Mouse (Mus musculus): ENCODE data around the gene Mpo. TPM values are rescaled to one million over a fixed set of nuclear protein-coding genes. Genes with fewer than 3 reads are reported as not detected.

The Mpo gene
- polyA plus RNA-seq (2014; fragmentation: Nextera tagmentation; extraction: Ambion mirVana): 3.7 and 5.7 TPM in 2 replicates

- WGBS: 69% methylated on average over 3 of the region's 3 CpGs
- no peaks in the 10 kb centered on the region for H3K36me3 ChIP-seq (ENCODE audit: control insufficient read depth, insufficient read depth, low read length)
Observed at GRCm38 (mm10) chr11:87793460-87793859, at the start of gene Mpo. TSS of gene Mpo (plus strand) at chr11:87793581.

DNA sequence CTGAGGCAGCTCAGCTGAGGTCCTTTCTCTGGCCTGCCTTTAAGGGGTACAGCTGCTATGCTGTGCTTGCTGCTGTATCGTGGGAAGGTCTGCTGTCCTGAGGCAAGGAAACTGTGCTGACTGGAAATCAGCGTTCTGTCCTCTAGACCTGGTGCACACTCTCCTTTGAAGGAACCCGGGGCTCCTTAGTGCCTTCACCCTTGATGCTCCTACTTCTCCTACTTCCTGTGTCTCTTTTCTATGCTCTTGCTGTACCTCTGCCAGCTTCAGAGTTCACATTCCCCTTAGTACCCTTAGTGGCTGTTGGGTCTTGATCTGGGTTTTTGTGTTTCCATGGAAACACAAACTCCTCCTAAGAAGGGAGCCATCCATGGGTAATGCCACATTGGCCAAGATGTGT lies 49.7 kb upstream of the Mpo start:
- Histone ChIP-seq H3K27me3 (ENCODE audit: control insufficient read depth, insufficient read depth, low read length) (no peaks in the 10 kb centered on the region), H3K4me1 (ENCODE audit: control insufficient read depth, insufficient read depth, low read length) (no peaks in the 10 kb centered on the region), H3K9ac (ENCODE audit: low read length) (no peak overlapping the region), H3K9me3 (ENCODE audit: control insufficient read depth, low read length) (no peaks in the 10 kb centered on the region), H3K27ac (replicated peaks; ENCODE audit: low read depth, low read length) (no peak overlapping the region), H3K36me3 (ENCODE audit: control insufficient read depth, insufficient read depth, low read length) (peaks cover 13% of the 10 kb centered on the region), H3K4me2 (ENCODE audit: low read depth, severe bottlenecking) (no peak overlapping the region), H3K4me3 (ENCODE audit: low read depth, low read length) (no peak overlapping the region)
- 92% methylated on average over 3 of the region's 3 CpGs for WGBS
- ATAC-seq (ENCODE audit: insufficient number of reproducible peaks, low FRiP score, low TSS enrichment, low read depth) (no peak), DNase-seq (ENCODE audit: low spot score) (no peak)

More at GRCm38 (mm10) chr11:87793460-87793859, at the start of gene Mpo:
- no peak within 1 kb of the TSS for H3K27ac ChIP-seq (replicated peaks; ENCODE audit: low read depth, low read length)
- no peaks in the 10 kb centered on the region for H3K27me3 ChIP-seq (ENCODE audit: control insufficient read depth, insufficient read depth, low read length)
- no peak within 1 kb of the TSS for H3K9ac ChIP-seq (ENCODE audit: low read length)
- no peaks in the 10 kb centered on the region for H3K9me3 ChIP-seq (ENCODE audit: control insufficient read depth, low read length)
- no peaks in the 10 kb centered on the region for H3K4me1 ChIP-seq (ENCODE audit: control insufficient read depth, insufficient read depth, low read length)
- no peak within 1 kb of the TSS for H3K4me3 ChIP-seq (ENCODE audit: low read depth, low read length)
- ATAC-seq (ENCODE audit: insufficient number of reproducible peaks, low FRiP score, low TSS enrichment, low read depth): no peak
- no peak for DNase-seq (ENCODE audit: low spot score)
- H3K4me2 ChIP-seq (ENCODE audit: low read depth, severe bottlenecking): no peak within 1 kb of the TSS

DNA sequence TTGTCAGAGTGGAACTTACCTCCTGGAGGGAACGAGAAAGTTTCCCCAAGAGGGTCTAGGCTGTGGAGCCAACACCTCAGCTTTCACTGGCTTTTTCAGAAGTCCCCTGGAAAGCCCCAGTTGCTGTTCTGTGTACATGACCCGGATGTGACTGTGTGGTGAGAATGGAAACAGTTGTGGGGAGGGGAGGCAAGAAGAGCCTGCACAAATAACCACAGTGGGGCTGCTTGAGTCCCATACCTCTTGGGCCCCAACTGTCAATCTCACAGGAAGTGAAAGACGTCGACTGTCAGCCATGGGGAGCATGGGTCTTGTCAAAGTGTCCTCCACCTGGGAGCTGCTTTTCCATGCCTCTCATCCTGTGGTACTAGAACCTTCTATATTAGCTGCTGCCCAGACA lies 48.4 kb upstream of the Mpo start:
- ATAC-seq (ENCODE audit: insufficient number of reproducible peaks, low FRiP score, low TSS enrichment, low read depth) (no peak), DNase-seq (ENCODE audit: low spot score) (no peak)
- Histone ChIP-seq H3K27ac (replicated peaks; ENCODE audit: low read depth, low read length) (no peak overlapping the region), H3K4me2 (ENCODE audit: low read depth, severe bottlenecking) (no peak overlapping the region), H3K27me3 (ENCODE audit: control insufficient read depth, insufficient read depth, low read length) (no peaks in the 10 kb centered on the region), H3K4me3 (ENCODE audit: low read depth, low read length) (no peak overlapping the region), H3K36me3 (ENCODE audit: control insufficient read depth, insufficient read depth, low read length) (peaks cover 9% of the 10 kb centered on the region), H3K9me3 (ENCODE audit: control insufficient read depth, low read length) (no peaks in the 10 kb centered on the region), H3K9ac (ENCODE audit: low read length) (no peak overlapping the region), H3K4me1 (ENCODE audit: control insufficient read depth, insufficient read depth, low read length) (0 out of 2 replicates have a peak, but pooled peaks cover 2% of the 10 kb centered on the region)
- 87% methylated on average over 4 of the region's 4 CpGs for WGBS

- Histone ChIP-seq H3K4me1 (ENCODE audit: control insufficient read depth, insufficient read depth, low read length) (0 out of 2 replicates have a peak, but pooled peaks cover 2% of the 10 kb centered on the region), H3K4me3 (ENCODE audit: low read depth, low read length) (no peak overlapping the region), H3K9ac (ENCODE audit: low read length) (no peak overlapping the region), H3K27ac (replicated peaks; ENCODE audit: low read depth, low read length) (no peak overlapping the region), H3K9me3 (ENCODE audit: control insufficient read depth, low read length) (no peaks in the 10 kb centered on the region), H3K27me3 (ENCODE audit: control insufficient read depth, insufficient read depth, low read length) (no peaks in the 10 kb centered on the region), H3K36me3 (ENCODE audit: control insufficient read depth, insufficient read depth, low read length) (peaks cover 9% of the 10 kb centered on the region), H3K4me2 (ENCODE audit: low read depth, severe bottlenecking) (no peak overlapping the region)
- no peak for DNase-seq (ENCODE audit: low spot score)
- 77% methylated on average over 9 of the region's 9 CpGs for WGBS
- ATAC-seq (ENCODE audit: insufficient number of reproducible peaks, low FRiP score, low TSS enrichment, low read depth): no peak
Observed at GRCm38 (mm10) chr11:87745632-87746555, 47.5 kb upstream of the Mpo start.

DNA sequence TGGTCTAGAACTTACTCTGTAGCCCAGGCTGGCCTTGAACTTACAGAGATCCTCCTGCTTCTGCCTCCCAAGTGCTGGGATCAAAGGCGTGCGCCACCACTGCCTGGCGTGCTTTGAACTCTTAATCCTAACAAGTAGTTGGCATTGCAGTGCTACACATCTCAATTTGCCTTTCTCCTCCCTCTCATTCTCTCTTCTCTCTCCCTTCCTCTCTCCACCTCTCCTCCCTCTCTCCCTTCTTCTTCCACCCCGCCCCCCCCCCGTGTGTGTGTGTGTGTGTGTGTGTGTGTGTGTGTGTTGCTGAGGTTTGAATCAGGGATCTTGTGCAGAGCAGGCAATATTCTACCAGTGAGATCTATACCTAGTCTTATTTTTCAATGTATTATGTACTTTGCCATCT lies 46.1 kb upstream of the Mpo start:
- Histone ChIP-seq H3K4me1 (ENCODE audit: control insufficient read depth, insufficient read depth, low read length) (0 out of 2 replicates have a peak, but pooled peaks cover 2% of the 10 kb centered on the region), H3K9me3 (ENCODE audit: control insufficient read depth, low read length) (no peaks in the 10 kb centered on the region), H3K4me3 (ENCODE audit: low read depth, low read length) (no peak overlapping the region), H3K4me2 (ENCODE audit: low read depth, severe bottlenecking) (no peak overlapping the region), H3K27ac (replicated peaks; ENCODE audit: low read depth, low read length) (no peak overlapping the region), H3K36me3 (ENCODE audit: control insufficient read depth, insufficient read depth, low read length) (peaks cover 9% of the 10 kb centered on the region), H3K9ac (ENCODE audit: low read length) (no peak overlapping the region), H3K27me3 (ENCODE audit: control insufficient read depth, insufficient read depth, low read length) (no peaks in the 10 kb centered on the region)
- ATAC-seq (ENCODE audit: insufficient number of reproducible peaks, low FRiP score, low TSS enrichment, low read depth): no peak
- DNase-seq (ENCODE audit: low spot score): no peak
- 94% methylated on average over 4 of the region's 5 CpGs for WGBS

DNA sequence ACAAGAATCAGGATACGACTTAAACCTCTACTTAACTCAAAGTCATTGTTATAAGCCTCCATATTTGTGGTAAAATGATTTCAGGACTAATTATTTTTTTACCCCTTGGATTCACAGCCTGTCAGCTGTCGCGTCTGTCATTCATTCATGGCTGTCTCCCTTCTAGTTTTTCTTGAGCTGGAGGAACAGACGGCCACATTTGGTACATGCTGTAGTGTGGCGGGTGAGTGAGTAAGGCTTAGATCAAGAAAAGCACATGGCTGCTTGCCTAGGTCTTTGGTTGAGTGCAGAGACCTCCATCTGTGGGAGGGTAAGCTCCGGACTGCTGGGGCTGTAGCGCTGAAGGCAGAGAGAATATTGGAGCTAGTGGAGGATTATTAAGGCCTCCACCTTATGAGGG lies 45.7 kb upstream of the Mpo start:
- H3K4me3 ChIP-seq (ENCODE audit: low read depth, low read length): no peak overlapping the region
- no peaks in the 10 kb centered on the region for H3K9me3 ChIP-seq (ENCODE audit: control insufficient read depth, low read length)
- no peak overlapping the region for H3K9ac ChIP-seq (ENCODE audit: low read length)
- H3K4me2 ChIP-seq (ENCODE audit: low read depth, severe bottlenecking): no peak overlapping the region
- ATAC-seq (ENCODE audit: insufficient number of reproducible peaks, low FRiP score, low TSS enrichment, low read depth) (no peak), DNase-seq (ENCODE audit: low spot score) (no peak)
- 95% methylated on average over 7 of the region's 7 CpGs for WGBS
- peaks cover 9% of the 10 kb centered on the region for H3K36me3 ChIP-seq (ENCODE audit: control insufficient read depth, insufficient read depth, low read length)
- 0 out of 2 replicates have a peak, but pooled peaks cover 2% of the 10 kb centered on the region for H3K4me1 ChIP-seq (ENCODE audit: control insufficient read depth, insufficient read depth, low read length)
- no peak overlapping the region for H3K27ac ChIP-seq (replicated peaks; ENCODE audit: low read depth, low read length)
- H3K27me3 ChIP-seq (ENCODE audit: control insufficient read depth, insufficient read depth, low read length): no peaks in the 10 kb centered on the region

GRCm38 (mm10) chr11:87748132-87749119 lies 45.0 kb upstream of the Mpo start:
- H3K36me3 ChIP-seq (ENCODE audit: control insufficient read depth, insufficient read depth, low read length): peaks cover 7% of the 10 kb centered on the region; the same call in 1 of the 2 replicates
- H3K9me3 ChIP-seq (ENCODE audit: control insufficient read depth, low read length): no peaks in the 10 kb centered on the region
- no peak for DNase-seq (ENCODE audit: low spot score)
- H3K4me2 ChIP-seq (ENCODE audit: low read depth, severe bottlenecking): no peak overlapping the region
- H3K27me3 ChIP-seq (ENCODE audit: control insufficient read depth, insufficient read depth, low read length): no peaks in the 10 kb centered on the region
- H3K4me1 ChIP-seq (ENCODE audit: control insufficient read depth, insufficient read depth, low read length): 0 out of 2 replicates have a peak, but pooled peaks cover 2% of the 10 kb centered on the region
- no peak for ATAC-seq (ENCODE audit: insufficient number of reproducible peaks, low FRiP score, low TSS enrichment, low read depth)
- no peak overlapping the region for H3K27ac ChIP-seq (replicated peaks; ENCODE audit: low read depth, low read length)
- 30% methylated on average over 19 of the region's 19 CpGs for WGBS
- no peak overlapping the region for H3K4me3 ChIP-seq (ENCODE audit: low read depth, low read length)
- H3K9ac ChIP-seq (ENCODE audit: low read length): no peak overlapping the region

Measured in limb, embryonic 11.5 days (tissue).